Mouse (Mus musculus) kidney, adult 2 months (tissue): ENCODE data around the gene Epn1. TPM values are rescaled to one million over a fixed set of nuclear protein-coding genes. Genes with fewer than 3 reads are reported as not detected.
A peak's percentile ranks its signal among the peaks of the same experiment; 100 is the strongest.

Source experiments
- DNase-seq: peaks from one replicate; pipeline ENCODE4 v3.0.0; 2021
- H3K27ac ChIP-seq: fragments of 200-500 bp; 2 replicates; pipeline ENCODE4 v1.5.1; 2012; ENCODE audit warnings: low read depth, low read length, control low read depth, inconsistent platforms; ENCODE audit not compliant: insufficient read depth
- H3K27me3 ChIP-seq: fragments of 200-500 bp; replicated peaks from 2 replicates; pipeline ENCODE4 v1.6.1; 2012; ENCODE audit warnings: mild to moderate bottlenecking, moderate library complexity, low read length, inconsistent platforms; ENCODE audit not compliant: control insufficient read depth, insufficient read depth
- H3K36me3 ChIP-seq: fragments of 200-500 bp; 2 replicates; pipeline ENCODE4 v1.6.1; 2012; ENCODE audit warnings: mild to moderate bottlenecking, moderate library complexity, low read length, inconsistent platforms; ENCODE audit not compliant: control insufficient read depth, insufficient read depth
- H3K4me1 ChIP-seq: fragments of 200-500 bp; 2 replicates; pipeline ENCODE4 v1.6.1; 2011; ENCODE audit warnings: low read length; ENCODE audit not compliant: control insufficient read depth, insufficient read depth
- H3K4me3 ChIP-seq: fragments of 200-500 bp; 2 replicates; pipeline ENCODE4 v1.5.1; 2011; ENCODE audit warnings: mild to moderate bottlenecking, low read depth, low read length, control low read depth; ENCODE audit not compliant: insufficient read depth
- CTCF ChIP-seq: fragments of 200-500 bp; conservative IDR thresholded peaks from 2 replicates; pipeline ENCODE4 v1.5.1; 2011; ENCODE audit warnings: low read depth, mild to moderate bottlenecking, control low read depth, low read length, moderate library complexity, mixed read lengths; ENCODE audit not compliant: insufficient read depth, insufficient read length
- POLR2A ChIP-seq: fragments of 200-500 bp; IDR thresholded peaks from one replicate; pipeline ENCODE4 v1.6.1; 2011; ENCODE audit warnings: low read depth, low read length, control low read depth
- WGBS: fragments of 180-500 bp; shearing (Covaris S2); methylation state at CpG from one replicate; pipeline ENCODE4 v1.1.7; 2018; 5-methylcytosine and 5-hydroxymethylcytosine counted together
- polyA plus RNA-seq: library from polyadenylated mRNA; depleted of rRNA; stranded (reverse); fragments of >200 nt; gene quantifications from 2 replicates; pipeline ENCODE4 v1.2.3, GENCODE M21; 2012

Gene Epn1
- polyA plus RNA-seq, 1 experiment: 243 TPM

DNA sequence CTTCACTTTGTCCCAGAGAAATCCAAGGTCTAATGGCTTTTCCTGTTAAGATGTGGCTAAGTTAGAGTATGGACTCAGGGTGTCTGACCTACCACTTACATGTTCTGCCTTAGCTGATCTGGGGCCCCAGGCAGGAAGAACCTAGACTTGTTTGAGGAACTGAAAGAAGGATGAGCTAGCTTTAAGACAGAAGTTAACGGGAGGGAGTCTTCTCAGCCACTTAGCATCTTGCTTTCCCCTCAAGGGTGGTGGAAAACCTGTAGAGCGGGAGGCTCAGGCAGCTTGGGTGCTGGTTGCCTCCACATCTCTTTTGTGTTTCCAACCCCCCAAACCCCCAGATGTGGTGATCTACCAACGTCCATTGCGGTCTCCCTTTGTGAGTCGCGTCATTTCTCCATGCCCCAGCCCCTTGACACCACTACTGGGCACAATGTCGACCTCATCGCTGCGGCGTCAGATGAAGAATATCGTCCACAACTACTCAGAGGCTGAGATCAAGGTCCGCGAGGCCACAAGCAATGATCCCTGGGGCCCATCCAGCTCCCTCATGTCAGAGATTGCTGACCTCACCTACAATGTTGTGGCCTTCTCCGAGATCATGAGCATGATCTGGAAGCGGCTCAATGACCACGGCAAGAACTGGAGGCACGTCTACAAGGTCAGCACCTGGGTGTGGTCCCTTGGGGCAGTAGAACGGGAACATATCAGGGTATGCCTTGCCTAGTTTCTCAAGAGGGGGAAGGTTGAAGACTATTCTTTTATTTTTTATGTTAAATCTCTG lies 3.5 kb downstream of the Epn1 start:
- H3K36me3 ChIP-seq: no peaks in the 10 kb centered on the region

DNA sequence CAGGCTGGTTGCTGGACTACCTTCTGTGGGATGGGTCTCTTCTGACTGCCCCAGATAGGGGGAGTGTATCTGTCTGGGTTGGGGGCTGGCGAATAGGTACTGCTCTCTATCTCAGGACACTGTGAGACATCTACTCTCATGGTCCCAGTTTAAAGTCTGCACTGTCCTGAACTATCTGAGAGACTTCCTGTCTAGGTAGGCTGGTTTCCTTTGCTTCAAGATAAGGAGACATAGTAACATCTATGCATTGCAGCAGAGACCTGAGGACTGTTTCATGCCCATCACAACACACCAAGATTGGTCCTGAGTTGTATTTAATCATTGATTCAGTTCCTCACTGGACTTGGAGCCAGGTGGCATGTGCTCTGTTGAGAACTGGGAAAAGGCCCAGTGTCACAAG lies 5.5 kb downstream of the Epn1 start:
- H3K36me3 ChIP-seq: no peaks in the 10 kb centered on the region
- TF ChIP-seq CTCF: no peak
- no peak for TF ChIP-seq POLR2A
- no peak overlapping the region for H3K4me3 ChIP-seq
- no peak overlapping the region for H3K27ac ChIP-seq
- H3K27me3 ChIP-seq: no peaks in the 10 kb centered on the region
- no peak for DNase-seq
- peaks cover 29% of the 10 kb centered on the region for H3K4me1 ChIP-seq
- WGBS: 90% methylated on average over 1 of the region's 1 CpGs

More for the DNA sequence above, 3.5 kb downstream of the Epn1 start:
- Histone ChIP-seq H3K4me3 (no peak overlapping the region), H3K27me3 (no peaks in the 10 kb centered on the region), H3K4me1 (peaks cover 25% of the 10 kb centered on the region), H3K27ac (no peak overlapping the region)
- TF ChIP-seq CTCF (no peak), POLR2A (no peak)
- peak; percentile 86 for DNase-seq
- WGBS: 56% methylated on average over 18 of the region's 18 CpGs

DNA sequence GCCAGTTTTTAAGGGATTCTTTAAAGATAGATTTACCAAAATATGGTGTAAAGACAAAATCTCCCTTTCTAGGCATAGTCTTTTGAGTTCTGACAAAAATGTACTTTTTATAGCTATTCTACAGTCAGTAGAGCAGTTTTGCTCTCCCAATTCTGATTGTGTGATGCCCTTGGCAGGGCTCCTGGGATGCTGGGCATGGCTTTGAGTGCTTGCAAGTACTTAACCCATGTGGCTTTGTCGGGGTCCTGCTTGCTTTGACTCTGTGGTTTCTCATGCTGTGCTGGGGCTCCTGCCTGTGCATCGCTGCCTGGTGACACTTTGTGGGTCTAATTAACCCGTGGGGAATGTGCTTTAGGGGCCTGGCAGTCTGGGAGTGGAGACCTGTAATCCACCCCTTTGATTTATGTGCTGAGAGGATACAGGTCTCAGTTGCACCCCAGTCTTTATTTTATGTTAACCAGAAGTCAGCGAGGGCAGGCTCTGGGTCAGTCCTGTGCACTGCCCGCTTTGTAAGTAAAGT lies 6.9 kb downstream of the Epn1 start:
- peaks cover 29% of the 10 kb centered on the region for H3K4me1 ChIP-seq
- no peak overlapping the region for H3K27ac ChIP-seq
- no peak overlapping the region for H3K4me3 ChIP-seq
- WGBS: 33% methylated on average over 5 of the region's 5 CpGs
- H3K27me3 ChIP-seq: no peaks in the 10 kb centered on the region
- H3K36me3 ChIP-seq: no peaks in the 10 kb centered on the region
- no peak for TF ChIP-seq POLR2A
- no peak for TF ChIP-seq CTCF
- peak; percentile 31 for DNase-seq

DNA sequence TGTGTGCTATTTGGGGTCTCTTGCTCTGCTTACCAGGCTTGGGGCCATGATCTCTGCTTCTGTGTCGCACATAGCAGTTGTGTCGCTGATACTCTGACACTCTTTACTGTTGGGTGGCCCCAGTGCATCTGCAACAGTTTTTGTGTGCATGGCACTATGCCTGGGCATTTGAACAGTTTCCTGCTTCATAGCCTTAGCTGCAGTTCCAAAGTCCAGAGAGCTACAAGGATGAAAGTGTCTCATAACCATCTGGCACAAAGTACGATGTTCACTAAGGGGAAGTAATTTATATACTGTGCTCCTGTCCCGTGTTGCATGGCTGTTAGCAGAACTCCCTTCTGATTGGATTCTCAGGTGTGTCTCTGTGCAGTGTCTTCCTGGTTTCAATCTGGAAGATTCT lies 7.9 kb downstream of the Epn1 start:
- H3K4me3 ChIP-seq: no peak overlapping the region
- peak; percentile 84 for DNase-seq
- H3K27me3 ChIP-seq: no peaks in the 10 kb centered on the region
- 39% methylated on average over 4 of the region's 4 CpGs for WGBS
- H3K36me3 ChIP-seq: no peaks in the 10 kb centered on the region
- peaks cover 27% of the 10 kb centered on the region for H3K4me1 ChIP-seq
- no peak for TF ChIP-seq CTCF
- no peak for TF ChIP-seq POLR2A
- H3K27ac ChIP-seq: peak overlapping the region; percentile 55

DNA sequence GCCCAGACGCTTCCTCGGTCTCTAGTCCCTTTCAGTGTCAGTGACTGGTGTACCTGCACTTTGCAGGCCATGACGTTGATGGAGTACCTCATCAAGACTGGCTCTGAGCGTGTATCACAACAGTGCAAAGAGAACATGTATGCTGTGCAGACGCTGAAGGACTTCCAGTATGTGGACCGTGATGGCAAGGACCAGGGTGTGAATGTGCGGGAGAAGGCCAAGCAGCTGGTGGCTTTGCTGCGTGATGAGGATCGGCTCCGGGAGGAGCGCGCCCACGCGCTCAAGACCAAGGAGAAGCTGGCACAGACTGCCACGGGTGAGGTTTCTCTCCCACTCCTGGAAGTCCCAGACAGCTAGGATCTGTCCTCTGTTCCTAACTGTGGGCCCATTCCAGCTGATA lies 9.8 kb downstream of the Epn1 start:
- Histone ChIP-seq H3K4me3 (no peak overlapping the region), H3K27me3 (no peaks in the 10 kb centered on the region), H3K4me1 (peaks cover 27% of the 10 kb centered on the region), H3K27ac (no peak overlapping the region), H3K36me3 (no peaks in the 10 kb centered on the region)
- 90% methylated on average over 15 of the region's 15 CpGs for WGBS
- DNase-seq: no peak
- no peak for TF ChIP-seq POLR2A
- TF ChIP-seq CTCF: no peak

DNA sequence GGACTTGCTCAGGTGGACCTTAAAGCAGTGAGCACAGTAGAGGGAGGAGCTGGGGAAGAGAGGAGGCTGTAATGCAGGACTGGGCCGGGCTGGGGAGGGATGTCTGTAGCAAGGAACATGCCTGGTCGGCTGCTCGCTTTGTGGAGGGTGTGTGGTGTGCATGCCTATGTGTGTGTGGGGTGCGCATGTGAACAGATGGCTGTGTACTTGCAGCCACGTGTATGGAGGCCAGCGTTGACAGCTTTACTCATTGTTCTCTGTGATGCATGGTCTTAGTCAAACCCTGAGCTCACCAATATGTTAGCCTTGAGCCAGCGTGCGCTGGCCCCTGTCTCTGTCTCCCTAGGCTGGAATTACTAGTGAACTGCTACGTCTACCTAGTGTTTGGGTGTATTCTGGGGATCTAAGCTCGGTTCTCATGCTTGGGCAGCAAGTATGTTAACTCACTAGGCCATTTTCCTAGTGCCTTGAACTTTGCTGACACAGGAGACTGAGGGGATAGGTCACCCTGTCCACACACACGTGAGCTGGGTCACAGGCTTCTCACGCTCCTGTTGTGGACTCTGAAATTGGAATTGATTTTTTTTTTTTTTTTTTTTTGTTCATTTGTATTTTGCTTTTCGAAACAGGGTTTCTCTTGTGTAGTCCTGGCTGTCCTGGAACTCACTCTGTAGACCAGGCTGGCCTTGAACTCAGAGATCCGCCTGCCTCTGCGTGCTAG lies 11.1 kb downstream of the Epn1 start:
- Histone ChIP-seq H3K4me1 (peaks cover 23% of the 10 kb centered on the region), H3K27ac (no peak overlapping the region), H3K4me3 (no peak overlapping the region), H3K27me3 (no peaks in the 10 kb centered on the region), H3K36me3 (peaks cover 2% of the 10 kb centered on the region; the same call in 1 of the 2 replicates)
- WGBS: 78% methylated on average over 15 of the region's 15 CpGs
- DNase-seq: no peak
- TF ChIP-seq CTCF: no peak
- TF ChIP-seq POLR2A: no peak

DNA sequence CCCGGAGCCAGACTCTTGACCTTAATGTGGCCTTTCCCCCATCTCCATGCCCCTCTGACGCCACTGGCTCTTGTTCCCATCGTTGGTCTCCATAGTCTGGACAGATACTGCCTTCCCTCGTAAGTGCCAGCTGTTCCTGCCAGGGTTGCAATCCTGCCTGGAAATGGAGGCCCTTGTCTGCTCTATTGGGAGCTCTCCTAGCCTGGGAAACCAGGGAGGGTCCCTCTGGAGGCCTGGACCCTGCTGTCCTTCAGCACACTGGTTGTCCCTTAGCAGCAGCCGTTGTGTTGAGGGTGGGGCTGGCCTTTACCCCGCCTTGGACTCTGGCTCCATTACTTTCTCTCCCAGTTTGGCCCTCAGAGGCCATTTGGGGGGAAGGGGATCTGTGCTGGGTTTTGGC lies 12.3 kb downstream of the Epn1 start:
- DNase-seq: no peak
- Histone ChIP-seq H3K27ac (no peak overlapping the region), H3K27me3 (no peaks in the 10 kb centered on the region), H3K36me3 (peaks cover 2% of the 10 kb centered on the region), H3K4me1 (peaks cover 21% of the 10 kb centered on the region), H3K4me3 (no peak overlapping the region)
- WGBS: 61% methylated on average over 6 of the region's 6 CpGs
- TF ChIP-seq CTCF (no peak), POLR2A (no peak)
